Mouse (Mus musculus) heart, postnatal 0 days (tissue): ENCODE data around the gene Igsf9.

Experiments
- CTCF ChIP-seq: IDR thresholded peaks from 2 replicates; pipeline ENCODE4 v1.5.1; 2016; ENCODE audit warnings: antibody characterized with exemption, control low read depth, low read depth
- EP300 ChIP-seq: IDR thresholded peaks from 2 replicates; pipeline ENCODE4 v1.6.1; 2016; ENCODE audit warnings: antibody characterized with exemption, low read depth

GRCm38 (mm10) chr1:172530544-172531220 lies 49.1 kb downstream of the Igsf9 start:
- TF ChIP-seq EP300: no peak
- TF ChIP-seq CTCF: no peak
